Mouse (Mus musculus): ENCODE data around the gene Olfr401.

Gene Olfr401

GRCm38 (mm10) chr11:74113412-74113811, at the start of gene Olfr401:
Gene Olfr401, plus strand, starts transcription at chr11:74113712.

GRCm38 (mm10) chr11:74069655-74070054, 43.9 kb upstream of the Olfr401 start, which contains the start of gene Zfp616:
Gene Zfp616, plus strand, starts transcription at chr11:74069955.
- WGBS = 97% methylated on average over 1 of the region's 1 CpGs

- WGBS = 67% methylated on average over 2 of the region's 2 CpGs
These were observed 12.8 kb upstream of the Olfr401 start for GRCm38 (mm10) chr11:74100724-74101123.

- 45% methylated on average over 2 of the region's 2 CpGs for WGBS
These were observed 12.0 kb upstream of the Olfr401 start for GRCm38 (mm10) chr11:74101507-74101906.

DNA sequence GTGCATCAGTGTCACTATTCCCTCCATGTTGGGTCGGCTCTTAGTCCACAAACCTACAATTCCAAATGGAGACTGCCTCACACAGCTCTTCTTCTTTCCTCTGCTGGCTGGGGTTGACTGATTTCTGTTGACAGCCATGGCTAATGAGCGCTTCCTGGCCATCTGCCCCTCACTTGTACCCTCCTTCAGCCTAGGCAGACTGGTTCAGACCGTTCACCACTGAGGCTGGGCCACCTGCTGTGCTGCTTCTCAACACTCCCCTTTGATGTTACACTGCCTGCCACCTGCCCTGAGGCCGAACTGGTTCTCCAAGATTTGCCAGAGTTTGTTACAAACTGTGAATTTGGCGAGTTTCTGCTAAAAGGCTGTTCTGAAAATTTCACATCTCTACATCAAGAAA, 8.4 kb upstream of the Olfr401 start:
- 48% methylated on average over 5 of the region's 5 CpGs for WGBS

DNA sequence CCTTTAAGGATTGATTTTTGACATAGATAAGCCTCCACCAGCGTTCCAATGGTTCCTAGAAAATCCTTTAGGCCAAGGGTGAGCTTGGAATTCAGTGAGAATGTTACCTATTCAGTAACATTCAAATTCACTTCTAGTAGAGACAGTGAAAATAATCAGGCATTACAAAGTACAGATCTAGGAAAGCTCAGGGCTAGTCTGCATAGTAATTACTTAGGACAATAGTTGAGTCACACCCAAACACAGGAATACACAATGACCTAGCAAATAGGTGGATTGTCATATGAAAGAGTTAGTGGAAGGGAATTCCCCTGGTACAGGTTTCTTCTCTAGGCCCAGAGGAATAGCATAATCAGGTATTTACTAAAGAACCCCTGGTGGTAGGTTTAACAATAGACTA, 26.5 kb downstream of the Olfr401 start:
- 34% methylated on average over 1 of the region's 1 CpGs for WGBS

DNA sequence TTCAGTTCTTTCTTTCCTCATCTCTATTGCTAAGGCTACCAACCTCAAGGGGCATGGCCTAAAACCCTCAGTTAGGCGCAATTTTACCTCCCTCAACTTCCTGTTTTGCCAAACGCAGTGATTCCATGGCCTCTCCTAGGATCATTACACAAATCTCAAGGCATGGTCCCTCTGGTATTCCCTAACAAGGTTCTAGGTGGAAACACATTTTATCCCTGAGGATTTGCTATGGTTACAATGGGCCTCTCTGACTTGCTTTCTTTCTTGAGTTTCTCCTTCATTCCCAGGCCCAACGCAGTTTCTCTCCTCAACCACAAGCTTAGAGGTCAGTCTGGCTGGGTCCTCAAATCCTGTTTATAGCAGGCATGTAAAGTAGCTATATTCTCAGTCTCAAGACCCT, 39.7 kb downstream of the Olfr401 start, which contains the start of gene Olfr402:
Gene Olfr402 (plus strand): TSS at position 301 of the 400 bp plus-strand sequence.
- WGBS = 53% methylated on average over 3 of the region's 3 CpGs
